Mouse (Mus musculus): Measurements from ENCODE around the gene Cadm2. TPM values are rescaled to one million over a fixed set of nuclear protein-coding genes. Genes with fewer than 3 reads are reported as not detected.

Cadm2 gene
- polyA plus RNA-seq, 2 experiments = 2.8 to 3.8 TPM

- H3K9me3 ChIP-seq (ENCODE audit: control insufficient read depth, low read length) = no peaks in the 10 kb centered on the region
- 17% methylated on average over 1 of the region's 1 CpGs for WGBS
- H3K4me2 ChIP-seq (replicated peaks; ENCODE audit: low read depth, low read length, severe bottlenecking) = no peak overlapping the region
- no peak for DNase-seq (ENCODE audit: low spot score)
- H3K4me3 ChIP-seq (replicated peaks; ENCODE audit: low read length) = no peak overlapping the region
- ATAC-seq (ENCODE audit: low FRiP score, low read depth) = no peak
- no peaks in the 10 kb centered on the region for H3K27me3 ChIP-seq (ENCODE audit: control insufficient read depth, insufficient read depth, low read length)
- H3K27ac ChIP-seq (replicated peaks; ENCODE audit: low read depth, low read length) = no peak overlapping the region
- H3K4me1 ChIP-seq (ENCODE audit: control insufficient read depth, insufficient read depth, low read length) = no peaks in the 10 kb centered on the region
- TF ChIP-seq POLR2A (IDR thresholded peaks at IDR 0.05; ENCODE audit: borderline replicate concordance, extremely low read depth, insufficient read depth, insufficient read length) = no peak
- H3K9ac ChIP-seq (ENCODE audit: low read depth, low read length, severe bottlenecking) = no peak overlapping the region
- H3K36me3 ChIP-seq (ENCODE audit: control insufficient read depth, insufficient read depth, low read length) = no peaks in the 10 kb centered on the region
These were observed 385.8 kb downstream of the Cadm2 start for GRCm38 (mm10) chr16:67234862-67235261.

DNA sequence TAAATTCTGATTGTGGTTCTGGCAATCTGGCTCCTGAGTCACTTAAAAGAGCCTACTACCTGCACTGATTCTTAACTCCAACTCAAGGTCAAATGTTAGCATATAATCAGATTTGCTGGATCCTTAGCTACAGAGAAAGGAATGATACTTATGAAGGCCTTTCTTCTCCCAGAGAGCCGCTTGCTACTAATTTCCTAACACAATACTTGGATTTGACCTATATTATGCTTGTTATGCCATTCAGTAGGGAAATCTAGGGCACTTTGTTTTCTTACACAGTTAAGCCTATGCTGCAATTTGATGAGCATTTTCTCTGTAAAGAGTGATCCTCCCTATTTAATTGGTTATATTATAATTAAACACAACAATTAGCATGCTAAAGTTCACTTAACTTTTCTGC lies 394.0 kb downstream of the Cadm2 start:
- no peak for ATAC-seq (ENCODE audit: low FRiP score, low read depth)
- Histone ChIP-seq H3K4me1 (ENCODE audit: control insufficient read depth, insufficient read depth, low read length) (no peaks in the 10 kb centered on the region), H3K9me3 (ENCODE audit: control insufficient read depth, low read length) (no peaks in the 10 kb centered on the region), H3K4me3 (replicated peaks; ENCODE audit: low read length) (no peak overlapping the region), H3K9ac (ENCODE audit: low read depth, low read length, severe bottlenecking) (no peak overlapping the region), H3K27me3 (ENCODE audit: control insufficient read depth, insufficient read depth, low read length) (no peaks in the 10 kb centered on the region), H3K4me2 (replicated peaks; ENCODE audit: low read depth, low read length, severe bottlenecking) (no peak overlapping the region), H3K27ac (replicated peaks; ENCODE audit: low read depth, low read length) (no peak overlapping the region), H3K36me3 (ENCODE audit: control insufficient read depth, insufficient read depth, low read length) (no peaks in the 10 kb centered on the region)
- no peak for DNase-seq (ENCODE audit: low spot score)
- no peak for TF ChIP-seq POLR2A (IDR thresholded peaks at IDR 0.05; ENCODE audit: borderline replicate concordance, extremely low read depth, insufficient read depth, insufficient read length)
- 90% methylated on average over 1 of the region's 1 CpGs for WGBS

DNA sequence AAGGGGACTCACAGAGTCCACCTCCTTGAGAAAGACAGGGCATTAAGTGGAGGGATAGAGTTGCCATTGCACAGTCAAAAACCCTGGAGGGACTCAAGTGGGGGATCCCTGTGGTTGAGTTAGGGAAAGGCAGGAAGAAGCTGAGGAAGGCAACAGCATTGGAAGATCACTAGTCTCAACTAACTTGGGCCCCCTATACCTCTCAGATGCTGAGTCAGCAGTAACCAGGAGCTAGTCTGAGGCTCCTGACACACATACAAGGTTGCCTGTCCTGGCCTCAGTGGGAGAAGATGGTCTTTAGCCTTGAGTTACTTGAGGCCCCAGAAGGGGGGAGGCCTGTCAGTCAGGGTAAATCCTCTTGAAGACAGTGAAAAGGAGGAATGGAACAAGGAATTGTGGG lies 417.4 kb downstream of the Cadm2 start:
- no peaks in the 10 kb centered on the region for H3K4me1 ChIP-seq (ENCODE audit: control insufficient read depth, insufficient read depth, low read length)
- DNase-seq (ENCODE audit: low spot score) (no peak), ATAC-seq (ENCODE audit: low FRiP score, low read depth) (no peak)
- no peak overlapping the region for H3K9ac ChIP-seq (ENCODE audit: low read depth, low read length, severe bottlenecking)
- H3K36me3 ChIP-seq (ENCODE audit: control insufficient read depth, insufficient read depth, low read length) = no peaks in the 10 kb centered on the region
- no peak overlapping the region for H3K4me3 ChIP-seq (replicated peaks; ENCODE audit: low read length)
- H3K9me3 ChIP-seq (ENCODE audit: control insufficient read depth, low read length) = no peaks in the 10 kb centered on the region
- H3K27ac ChIP-seq (replicated peaks; ENCODE audit: low read depth, low read length) = no peak overlapping the region
- H3K27me3 ChIP-seq (ENCODE audit: control insufficient read depth, insufficient read depth, low read length) = no peaks in the 10 kb centered on the region
- H3K4me2 ChIP-seq (replicated peaks; ENCODE audit: low read depth, low read length, severe bottlenecking) = no peak overlapping the region
- TF ChIP-seq POLR2A (IDR thresholded peaks at IDR 0.05; ENCODE audit: borderline replicate concordance, extremely low read depth, insufficient read depth, insufficient read length) = no peak

DNA sequence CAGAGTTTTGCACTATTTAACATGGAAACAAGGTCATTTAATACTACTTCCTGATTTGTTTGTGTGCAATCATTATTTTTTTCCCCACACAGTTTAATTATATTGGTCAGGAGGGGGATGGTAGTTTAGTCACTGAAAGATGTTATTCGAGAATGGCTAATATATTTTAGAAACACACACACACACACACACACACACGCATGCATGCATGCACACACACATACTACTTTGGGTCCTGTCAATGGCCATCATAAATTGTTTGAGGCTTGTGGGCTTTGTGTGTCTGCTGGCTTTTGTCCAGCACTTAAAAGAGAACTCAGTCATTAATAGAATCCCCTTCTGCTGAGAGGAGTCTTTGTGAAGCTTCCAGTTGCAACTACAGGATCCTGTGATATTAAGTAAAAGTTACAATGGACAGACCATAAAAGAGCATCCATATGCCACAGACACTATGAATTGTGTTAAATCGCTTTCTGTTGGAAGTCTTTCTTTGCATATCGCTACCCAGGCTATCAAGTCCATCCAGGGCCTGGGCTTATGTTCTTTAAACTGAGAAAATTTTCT lies 427.8 kb downstream of the Cadm2 start:
- no peaks in the 10 kb centered on the region for H3K36me3 ChIP-seq (ENCODE audit: control insufficient read depth, insufficient read depth, low read length)
- H3K27me3 ChIP-seq (ENCODE audit: control insufficient read depth, insufficient read depth, low read length) = no peaks in the 10 kb centered on the region
- ATAC-seq (ENCODE audit: low FRiP score, low read depth) (no peak), DNase-seq (ENCODE audit: low spot score) (no peak)
- H3K27ac ChIP-seq (replicated peaks; ENCODE audit: low read depth, low read length) = no peak overlapping the region
- H3K9me3 ChIP-seq (ENCODE audit: control insufficient read depth, low read length) = no peaks in the 10 kb centered on the region
- 80% methylated on average over 4 of the region's 4 CpGs for WGBS
- H3K4me2 ChIP-seq (replicated peaks; ENCODE audit: low read depth, low read length, severe bottlenecking) = no peak overlapping the region
- H3K4me1 ChIP-seq (ENCODE audit: control insufficient read depth, insufficient read depth, low read length) = no peaks in the 10 kb centered on the region
- no peak for TF ChIP-seq POLR2A (IDR thresholded peaks at IDR 0.05; ENCODE audit: borderline replicate concordance, extremely low read depth, insufficient read depth, insufficient read length)
- no peak overlapping the region for H3K4me3 ChIP-seq (replicated peaks; ENCODE audit: low read length)
- H3K9ac ChIP-seq (ENCODE audit: low read depth, low read length, severe bottlenecking) = no peak overlapping the region

DNA sequence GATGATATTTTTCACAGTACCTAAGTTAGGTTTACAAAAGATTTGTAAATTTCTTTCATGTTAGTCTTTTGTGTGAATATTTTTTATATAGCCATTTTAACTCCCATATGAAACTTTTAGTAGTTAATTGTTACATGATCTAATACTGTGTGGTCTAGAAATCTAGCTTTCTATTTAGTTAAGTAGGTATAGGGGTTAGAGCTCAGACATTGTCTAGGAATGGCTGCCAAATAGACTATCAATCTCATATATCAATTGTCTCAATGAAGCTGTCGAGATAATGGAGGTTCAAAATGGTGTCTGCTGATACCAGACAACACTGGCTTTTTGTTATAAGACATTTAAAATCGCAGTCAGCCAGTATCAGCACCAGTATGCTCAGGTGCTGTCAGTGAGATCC lies 428.3 kb downstream of the Cadm2 start:
- H3K36me3 ChIP-seq (ENCODE audit: control insufficient read depth, insufficient read depth, low read length) = no peaks in the 10 kb centered on the region
- H3K27me3 ChIP-seq (ENCODE audit: control insufficient read depth, insufficient read depth, low read length) = no peaks in the 10 kb centered on the region
- H3K27ac ChIP-seq (replicated peaks; ENCODE audit: low read depth, low read length) = no peak overlapping the region
- 70% methylated on average over 2 of the region's 2 CpGs for WGBS
- no peak overlapping the region for H3K4me2 ChIP-seq (replicated peaks; ENCODE audit: low read depth, low read length, severe bottlenecking)
- no peak overlapping the region for H3K4me3 ChIP-seq (replicated peaks; ENCODE audit: low read length)
- no peak overlapping the region for H3K9ac ChIP-seq (ENCODE audit: low read depth, low read length, severe bottlenecking)
- TF ChIP-seq POLR2A (IDR thresholded peaks at IDR 0.05; ENCODE audit: borderline replicate concordance, extremely low read depth, insufficient read depth, insufficient read length) = no peak
- H3K9me3 ChIP-seq (ENCODE audit: control insufficient read depth, low read length) = no peaks in the 10 kb centered on the region
- H3K4me1 ChIP-seq (ENCODE audit: control insufficient read depth, insufficient read depth, low read length) = no peaks in the 10 kb centered on the region
- no peak for ATAC-seq (ENCODE audit: low FRiP score, low read depth)
- DNase-seq (ENCODE audit: low spot score) = no peak

GRCm38 (mm10) chr16:67186322-67186721 lies 434.4 kb downstream of the Cadm2 start:
- H3K36me3 ChIP-seq (ENCODE audit: control insufficient read depth, insufficient read depth, low read length) = no peaks in the 10 kb centered on the region
- H3K4me3 ChIP-seq (replicated peaks; ENCODE audit: low read length) = no peak overlapping the region
- H3K9ac ChIP-seq (ENCODE audit: low read depth, low read length, severe bottlenecking) = no peak overlapping the region
- H3K27ac ChIP-seq (replicated peaks; ENCODE audit: low read depth, low read length) = no peak overlapping the region
- H3K27me3 ChIP-seq (ENCODE audit: control insufficient read depth, insufficient read depth, low read length) = no peaks in the 10 kb centered on the region
- no peaks in the 10 kb centered on the region for H3K9me3 ChIP-seq (ENCODE audit: control insufficient read depth, low read length)
- WGBS = 88% methylated on average over 1 of the region's 1 CpGs
- no peak overlapping the region for H3K4me2 ChIP-seq (replicated peaks; ENCODE audit: low read depth, low read length, severe bottlenecking)
- ATAC-seq (ENCODE audit: low FRiP score, low read depth) (no peak), DNase-seq (ENCODE audit: low spot score) (no peak)
- H3K4me1 ChIP-seq (ENCODE audit: control insufficient read depth, insufficient read depth, low read length) = no peaks in the 10 kb centered on the region
- TF ChIP-seq POLR2A (IDR thresholded peaks at IDR 0.05; ENCODE audit: borderline replicate concordance, extremely low read depth, insufficient read depth, insufficient read length) = no peak
